Comparison of ENCODE assay signal across 27 mouse cellular contexts in genomic region chr1:78199221-78199620, GRCm38 (mm10). TPM values are rescaled to one million over a fixed set of nuclear protein-coding genes. Genes with fewer than 3 reads are reported as not detected.
DNase-seq lines count a peak whose midpoint lies in the region; ATAC-seq and TF ChIP-seq lines count a peak whose summit lies in the region.
"Had no signal": no experiment of that assay in that cellular context is flagged by ENCODE, and none has a peak within 500 bp of the region (broad histone marks: within the 10 kb centered on the region; RNA-seq: fewer than 3 reads in every experiment).

No protein-coding gene starts in this region.

- H3K27ac ChIP-seq in midbrain, embryonic 10.5 days (replicated peaks), result peak overlapping the region; percentile 93
- H3K27ac ChIP-seq in midbrain, embryonic 16.5 days (ENCODE audit: low read length), result no peak overlapping the region
- H3K27ac ChIP-seq in hindbrain, embryonic 11.5 days (ENCODE audit: low read depth, low read length), result peak overlapping the region; percentile 89
- no peak overlapping the region for H3K27ac ChIP-seq in hindbrain, postnatal 0 days
- peak overlapping the region; percentile 67 for H3K27ac ChIP-seq in neural tube, embryonic 11.5 days (ENCODE audit: low read depth, low read length)
- H3K27ac ChIP-seq: forebrain, embryonic 13.5 days; heart, embryonic 13.5 days; limb, embryonic 15.5 days; liver, embryonic 15.5 days had no signal

- no peak for DNase-seq in midbrain, embryonic 10.5 days (ENCODE audit: low spot score)
- peak; percentile 49 for DNase-seq in hindbrain, embryonic 11.5 days (ENCODE audit: low spot score)
- DNase-seq in hindbrain, postnatal 0 days (ENCODE audit: low spot score), result no peak
- peak; percentile 19 for DNase-seq in neural tube, embryonic 11.5 days (ENCODE audit: low spot score)
- DNase-seq in lung, postnatal 14 days, result no peak
- DNase-seq in spleen, postnatal 36 days (ENCODE audit: low spot score in 2 of 2), result no peak
- no peak for DNase-seq in lung, postnatal 4 days
- DNase-seq: B cell, adult 2 months; cerebellum, adult 9-10 months; heart, adult 18-20 months; kidney, postnatal 36 days; right cerebral cortex, adult 18-20 months; thymus, postnatal 25 days had no signal

- H3K27me3 ChIP-seq in midbrain, embryonic 10.5 days (ENCODE audit: low read depth, poor library complexity, severe bottlenecking), result peaks cover 99% of the 10 kb centered on the region
- H3K27me3 ChIP-seq in midbrain, embryonic 16.5 days (ENCODE audit: control insufficient read depth, insufficient read depth, low read depth, low read length), result peaks cover 33% of the 10 kb centered on the region
- H3K27me3 ChIP-seq in hindbrain, embryonic 11.5 days (ENCODE audit: control insufficient read depth, insufficient read depth, low read length), result peaks cover 53% of the 10 kb centered on the region
- H3K27me3 ChIP-seq in hindbrain, postnatal 0 days (ENCODE audit: insufficient read depth, low read length), result peaks cover 34% of the 10 kb centered on the region
- H3K27me3 ChIP-seq in neural tube, embryonic 11.5 days (ENCODE audit: control insufficient read depth, insufficient read depth, low read length), result peaks cover 77% of the 10 kb centered on the region

- H3K4me1 ChIP-seq in midbrain, embryonic 10.5 days, result peaks cover 75% of the 10 kb centered on the region
- peaks cover 14% of the 10 kb centered on the region for H3K4me1 ChIP-seq in midbrain, embryonic 16.5 days (ENCODE audit: control insufficient read depth, insufficient read depth, low read length)
- peaks cover 7% of the 10 kb centered on the region; the same call in 1 of the 2 replicates for H3K4me1 ChIP-seq in hindbrain, embryonic 11.5 days (replicated peaks; ENCODE audit: control insufficient read depth, insufficient read depth, low read length)
- no peaks in the 10 kb centered on the region for H3K4me1 ChIP-seq in hindbrain, postnatal 0 days (ENCODE audit: insufficient read depth, low read length)
- H3K4me1 ChIP-seq in neural tube, embryonic 11.5 days (ENCODE audit: control insufficient read depth, insufficient read depth, low read length), result peaks cover 18% of the 10 kb centered on the region

- TF ChIP-seq CTCF in hindbrain, postnatal 0 days (IDR thresholded peaks at IDR 0.05; ENCODE audit: low read depth), result no peak

- H3K4me3 ChIP-seq in midbrain, embryonic 10.5 days, result peak overlapping the region; percentile 75
- H3K4me3 ChIP-seq in midbrain, embryonic 16.5 days (ENCODE audit: low read depth, low read length), result no peak overlapping the region
- peak overlapping the region; percentile 10; the same call in 1 of the 2 replicates for H3K4me3 ChIP-seq in hindbrain, embryonic 11.5 days (ENCODE audit: low read depth, low read length)
- H3K4me3 ChIP-seq in hindbrain, postnatal 0 days (ENCODE audit: low read length), result no peak overlapping the region
- H3K4me3 ChIP-seq in neural tube, embryonic 11.5 days (ENCODE audit: low read depth, low read length), result no peak overlapping the region
- H3K4me3 ChIP-seq: forebrain, embryonic 13.5 days; heart, embryonic 13.5 days; limb, embryonic 15.5 days; liver, embryonic 15.5 days had no signal

- no peak for ATAC-seq in midbrain, embryonic 16.5 days
- no peak for ATAC-seq in hindbrain, embryonic 11.5 days (ENCODE audit: low FRiP score)
- ATAC-seq in hindbrain, postnatal 0 days, result no peak
- no peak for ATAC-seq in neural tube, embryonic 11.5 days (ENCODE audit: insufficient read depth, low FRiP score, low TSS enrichment)
- ATAC-seq: forebrain, embryonic 13.5 days had no signal

- H3K9ac ChIP-seq in midbrain, embryonic 16.5 days (ENCODE audit: low read depth, low read length), result no peak overlapping the region
- peak overlapping the region; percentile 31; the same call in 1 of the 2 replicates for H3K9ac ChIP-seq in hindbrain, embryonic 11.5 days (ENCODE audit: low read depth, low read length)
- no peak overlapping the region for H3K9ac ChIP-seq in hindbrain, postnatal 0 days (replicated peaks; ENCODE audit: low read length)
- 0 out of 2 replicates have a peak overlapping the region, but pooled peaks have one; percentile 2 for H3K9ac ChIP-seq in neural tube, embryonic 11.5 days (ENCODE audit: low read length)
- H3K9ac ChIP-seq: forebrain, embryonic 13.5 days; heart, embryonic 13.5 days; limb, embryonic 15.5 days; liver, embryonic 15.5 days had no signal

- no peaks in the 10 kb centered on the region for H3K9me3 ChIP-seq in midbrain, embryonic 10.5 days (replicated peaks)
- no peaks in the 10 kb centered on the region for H3K9me3 ChIP-seq in midbrain, embryonic 16.5 days (replicated peaks; ENCODE audit: control insufficient read depth, low read length, poor library complexity, severe bottlenecking)
- no peaks in the 10 kb centered on the region for H3K9me3 ChIP-seq in hindbrain, embryonic 11.5 days (ENCODE audit: control insufficient read depth, low read length)
- H3K9me3 ChIP-seq in hindbrain, postnatal 0 days (ENCODE audit: low read length), result no peaks in the 10 kb centered on the region
- no peaks in the 10 kb centered on the region for H3K9me3 ChIP-seq in neural tube, embryonic 11.5 days (ENCODE audit: control insufficient read depth, low read length)
- H3K9me3 ChIP-seq: forebrain, embryonic 13.5 days; heart, embryonic 13.5 days; limb, embryonic 15.5 days; liver, embryonic 15.5 days had no signal

- no peak overlapping the region for H3K4me2 ChIP-seq in midbrain, embryonic 16.5 days (ENCODE audit: low read length)
- H3K4me2 ChIP-seq in hindbrain, embryonic 11.5 days (replicated peaks; ENCODE audit: low read depth, low read length), result peak overlapping the region; percentile 40
- 0 out of 2 replicates have a peak overlapping the region, but pooled peaks have one; percentile 16 for H3K4me2 ChIP-seq in hindbrain, postnatal 0 days (ENCODE audit: low read depth, low read length)
- H3K4me2 ChIP-seq in neural tube, embryonic 11.5 days (ENCODE audit: low read depth), result peak overlapping the region; percentile 78
- H3K4me2 ChIP-seq: forebrain, embryonic 13.5 days; heart, embryonic 13.5 days; limb, embryonic 15.5 days; liver, embryonic 15.5 days had no signal

- peaks cover 6% of the 10 kb centered on the region; the same call in 1 of the 2 replicates for H3K36me3 ChIP-seq in midbrain, embryonic 10.5 days
- H3K36me3 ChIP-seq in midbrain, embryonic 16.5 days (ENCODE audit: control insufficient read depth, insufficient read depth, low read length), result no peaks in the 10 kb centered on the region
- no peaks in the 10 kb centered on the region for H3K36me3 ChIP-seq in hindbrain, embryonic 11.5 days (ENCODE audit: control insufficient read depth, insufficient read depth, low read length)
- no peaks in the 10 kb centered on the region for H3K36me3 ChIP-seq in hindbrain, postnatal 0 days (ENCODE audit: insufficient read depth, low read length)
- H3K36me3 ChIP-seq in neural tube, embryonic 11.5 days (ENCODE audit: control insufficient read depth, insufficient read depth, low read length), result no peaks in the 10 kb centered on the region
- H3K36me3 ChIP-seq: heart, embryonic 13.5 days; limb, embryonic 15.5 days; liver, embryonic 15.5 days had no signal

- WGBS in midbrain, embryonic 10.5 days, result 2% methylated on average over 9 of the region's 9 CpGs
- WGBS in midbrain, embryonic 16.5 days, result 6% methylated on average over 9 of the region's 9 CpGs
- WGBS in hindbrain, embryonic 11.5 days, result 2% methylated on average over 9 of the region's 9 CpGs
- WGBS in hindbrain, postnatal 0 days, result 6% methylated on average over 9 of the region's 9 CpGs
- 2% methylated on average over 9 of the region's 9 CpGs for WGBS in neural tube, embryonic 11.5 days

RNA-seq across cellular contexts. Expression of gene Pax3, which starts 2.3 kb away (rescaled TPM):
- 33.6 and 34.3 TPM in 2 replicates for polyA plus RNA-seq in midbrain, embryonic 10.5 days (2016; fragmentation: Nextera tagmentation; extraction: Ambion mirVana)
- polyA plus RNA-seq in midbrain, embryonic 16.5 days (2015; fragmentation: Nextera tagmentation; extraction: Ambion mirVana), result 7.2 and 8.4 TPM in 2 replicates
- 48.3 and 49.2 TPM in 2 replicates for polyA plus RNA-seq in hindbrain, embryonic 11.5 days (2014; fragmentation: Nextera tagmentation; extraction: Ambion mirVana)
- 8.0 and 11.9 TPM in 2 replicates for total RNA-seq in hindbrain, postnatal 0 days (2014; rRNA removed)
- polyA plus RNA-seq in hindbrain, postnatal 0 days (2015; fragmentation: Nextera tagmentation; extraction: Ambion mirVana), result 14.0 and 14.5 TPM in 2 replicates
- polyA plus RNA-seq in neural tube, embryonic 11.5 days (2014; fragmentation: Nextera tagmentation; extraction: Ambion mirVana), result 36.2 and 42.8 TPM in 2 replicates
- total RNA-seq: adrenal gland, adult 18-20 months; common myeloid progenitor, adult 5-6 weeks; gastrocnemius, adult 8-10 months; heart, adult 18-20 months; layer of hippocampus, postnatal 25 days; megakaryocyte progenitor cell, adult 5-6 weeks had no signal
- polyA plus RNA-seq: frontal cortex, adult 2 months; intestine, embryonic 14.5 days; lung, embryonic 16.5 days; small intestine, adult 2 months had no signal

Comparison
In these comparisons a context has a peak if more than half of its experiments do, and no peak if none do; other contexts are left out.
1. DNase-seq: peak in hindbrain, embryonic 11.5 days (single experiment) and neural tube, embryonic 11.5 days (single experiment); none in midbrain, embryonic 10.5 days (single experiment), hindbrain, postnatal 0 days (single experiment), lung, postnatal 14 days (single experiment), spleen, postnatal 36 days (0 of 2) and lung, postnatal 4 days (0 of 2).
2. H3K27ac ChIP-seq: peak in midbrain, embryonic 10.5 days (single experiment), hindbrain, embryonic 11.5 days (single experiment) and neural tube, embryonic 11.5 days (single experiment); none in midbrain, embryonic 16.5 days (single experiment) and hindbrain, postnatal 0 days (single experiment).
3. H3K4me3 ChIP-seq: peak in midbrain, embryonic 10.5 days (single experiment) and hindbrain, embryonic 11.5 days (single experiment); none in midbrain, embryonic 16.5 days (single experiment), hindbrain, postnatal 0 days (single experiment) and neural tube, embryonic 11.5 days (single experiment).
4. H3K9ac ChIP-seq: peak in hindbrain, embryonic 11.5 days (single experiment) and neural tube, embryonic 11.5 days (single experiment); none in midbrain, embryonic 16.5 days (single experiment) and hindbrain, postnatal 0 days (single experiment).